ENCODE assay signal across 10 mouse cellular contexts in the genomic region with DNA sequence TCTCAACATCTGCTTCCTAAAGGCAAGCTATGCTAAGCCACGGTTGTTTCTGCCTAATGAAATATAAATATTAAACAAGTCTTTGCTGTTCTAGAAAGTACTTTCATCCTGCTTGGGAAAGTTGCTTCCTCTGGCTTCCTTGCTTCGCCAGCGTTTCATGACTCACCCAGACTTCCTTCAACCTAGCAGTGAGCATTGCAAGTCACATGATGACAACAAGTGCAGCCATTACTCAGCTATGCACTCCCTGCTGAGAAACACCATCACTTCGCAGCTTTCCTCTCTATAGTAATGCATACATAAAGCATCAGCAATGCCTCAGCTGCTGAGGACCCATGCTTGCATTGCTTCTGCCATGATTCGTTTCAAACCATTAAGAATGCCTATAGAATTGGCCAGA.
"Had no signal": no experiment of that assay in that cellular context is flagged by ENCODE, and none has a peak within 500 bp of the region (broad histone marks: within the 10 kb centered on the region; RNA-seq: fewer than 3 reads in every experiment).

No protein-coding gene starts in this region.

- H3K27me3 ChIP-seq: limb, embryonic 13.5 days; liver, embryonic 15.5 days; lung, embryonic 15.5 days; midbrain, embryonic 13.5 days had no signal

- H3K4me2 ChIP-seq: limb, embryonic 13.5 days; liver, embryonic 11.5 days; liver, embryonic 15.5 days; lung, embryonic 15.5 days; midbrain, embryonic 13.5 days had no signal

- H3K4me1 ChIP-seq: liver, embryonic 15.5 days; lung, embryonic 15.5 days; midbrain, embryonic 13.5 days had no signal

- H3K9me3 ChIP-seq: limb, embryonic 13.5 days; liver, embryonic 15.5 days; lung, embryonic 15.5 days; midbrain, embryonic 13.5 days had no signal

- ATAC-seq: intestine, postnatal 0 days; midbrain, embryonic 13.5 days had no signal

- H3K4me3 ChIP-seq: layer of hippocampus, adult 2 months; limb, embryonic 13.5 days; liver, embryonic 15.5 days; lung, embryonic 15.5 days; midbrain, embryonic 13.5 days had no signal

- H3K36me3 ChIP-seq: limb, embryonic 13.5 days; liver, embryonic 15.5 days; lung, embryonic 15.5 days; midbrain, embryonic 13.5 days had no signal

- DNase-seq: kidney, adult 8-10 months; right cerebral cortex, postnatal 14 days; thymus, postnatal 25 days had no signal

- H3K9ac ChIP-seq: limb, embryonic 13.5 days; liver, embryonic 15.5 days; lung, embryonic 15.5 days; midbrain, embryonic 13.5 days had no signal

- H3K27ac ChIP-seq: layer of hippocampus, adult 2 months; limb, embryonic 13.5 days; liver, embryonic 15.5 days; lung, embryonic 15.5 days; midbrain, embryonic 13.5 days had no signal
